Mouse (Mus musculus): ENCODE results near the gene Phf24. TPM values are rescaled to one million over a fixed set of nuclear protein-coding genes. Genes with fewer than 3 reads are reported as not detected.

The Phf24 gene
- total RNA-seq, 2 experiments from 2014 or later, result 6.5 to 7.7 TPM

Other genes starting within 250 kb of the Phf24 start
- gene 4930578G10Rik, start 181.1 kb upstream of the Phf24 start, total RNA-seq (2021), result not detected
- gene Ccl19, start 160.1 kb upstream of the Phf24 start, total RNA-seq (2021), result 1 to 10 TPM; 1.2 to 4.2 TPM
- 10 to 100 TPM; 43.5 to 98.2 TPM for gene Ccl21a, start 142.7 kb upstream of the Phf24 start, total RNA-seq (2021)
- not detected for gene Fam205a1, start 62.8 kb upstream of the Phf24 start, total RNA-seq (2021)
- gene Gm12394, start 59.9 kb upstream of the Phf24 start, total RNA-seq (2021), result not detected
- 10 to 100 TPM; 12.2 to 12.9 TPM for gene Fam205c, start 42.4 kb upstream of the Phf24 start, total RNA-seq (2021)
- gene Dnajb5, start 33.2 kb downstream of the Phf24 start, total RNA-seq (2021), result 100 to 1,000 TPM in 1 of 2 experiments, 10 to 100 TPM in 1; 95.5 to 101 TPM
- not detected for gene 1700022I11Rik, start 52.9 kb downstream of the Phf24 start, total RNA-seq (2021)
- 100 to 1,000 TPM; 272 to 273 TPM for gene Vcp, start 83.8 kb downstream of the Phf24 start, total RNA-seq (2021)
- gene Fancg, start 93.8 kb downstream of the Phf24 start, total RNA-seq (2021), result 1 to 10 TPM; 1.6 to 2.9 TPM
- 10 to 100 TPM; 20.5 to 24.4 TPM for gene Pigo, start 109.2 kb downstream of the Phf24 start, total RNA-seq (2021)
- 100 to 1,000 TPM; 107 to 113 TPM for gene Stoml2, start 115.0 kb downstream of the Phf24 start, total RNA-seq (2021)
- gene Fam214b, start 129.6 kb downstream of the Phf24 start, total RNA-seq (2021), result 10 to 100 TPM; 27.7 to 30.7 TPM
- 10 to 100 TPM in 1 of 2 experiments, 1 to 10 TPM in 1; 9.0 to 10.9 TPM for gene Unc13b, start 142.3 kb downstream of the Phf24 start, total RNA-seq (2021)